Mouse (Mus musculus): Measurements from ENCODE around the gene Ccnl2.

Gene Ccnl2

GRCm38 (mm10) chr4:155863001-155863400 is 50.7 kb downstream of the Ccnl2 start, which contains the start of gene Tas1r3:
Gene Tas1r3 (minus strand): TSS chr4:155863362.
- DNase-seq (ENCODE audit: low spot score in 2 of 2), result no peak

GRCm38 (mm10) chr4:155868614-155869298 is 56.5 kb downstream of the Ccnl2 start:
- no peak for DNase-seq (ENCODE audit: low spot score in 2 of 2)

GRCm38 (mm10) chr4:155869317-155870033 is 57.2 kb downstream of the Ccnl2 start, which contains the start of the genes Cptp and Ints11:
Gene Cptp (minus strand): TSS chr4:155869440.
Gene Ints11 (plus strand): TSS chr4:155869546.
- DNase-seq (ENCODE audit: low spot score in 2 of 2), result peak; percentile 94 to 95

- no peak for DNase-seq (ENCODE audit: low spot score in 2 of 2)
Measured at GRCm38 (mm10) chr4:155871404-155871803, 59.1 kb downstream of the Ccnl2 start.
